Mouse (Mus musculus): ENCODE results near the gene Porcn.

Porcn gene

DNA sequence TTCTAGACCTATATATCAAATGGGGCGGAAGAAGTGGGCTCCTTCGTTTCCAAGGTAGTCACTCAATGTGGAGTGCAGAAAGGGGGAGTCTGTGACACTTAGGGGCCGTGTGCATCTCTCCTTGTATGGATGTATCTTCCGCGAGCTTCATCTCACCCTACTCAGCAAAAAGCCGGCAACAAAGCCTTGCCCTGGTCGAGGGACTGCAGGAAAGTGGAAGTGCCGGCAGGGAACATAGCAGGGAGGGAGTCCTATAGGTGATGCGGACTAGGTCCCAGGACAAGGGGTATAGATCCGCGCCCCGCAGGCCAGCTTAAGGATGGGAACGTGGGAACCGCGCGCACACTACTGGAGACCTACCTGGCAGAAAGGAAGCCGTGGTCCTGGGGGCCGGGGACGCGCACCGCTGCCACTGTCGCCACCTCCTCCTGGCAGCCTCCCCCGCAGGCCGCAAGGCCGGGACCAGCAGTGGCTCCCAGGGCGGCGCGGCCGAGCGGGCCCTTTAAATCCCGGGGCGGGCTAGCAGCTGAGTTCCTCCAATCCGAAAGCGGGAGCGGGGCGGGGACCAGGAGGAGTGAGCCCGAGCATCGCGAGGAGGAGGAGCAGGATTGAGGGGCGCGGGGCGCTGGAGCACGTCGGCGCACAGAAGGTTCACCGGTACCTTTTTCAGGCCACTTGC is at the start of gene Porcn:
Gene Porcn (minus strand): TSS at position 511 of the 679 bp plus-strand sequence.
- peak; percentile 88 for DNase-seq

DNA sequence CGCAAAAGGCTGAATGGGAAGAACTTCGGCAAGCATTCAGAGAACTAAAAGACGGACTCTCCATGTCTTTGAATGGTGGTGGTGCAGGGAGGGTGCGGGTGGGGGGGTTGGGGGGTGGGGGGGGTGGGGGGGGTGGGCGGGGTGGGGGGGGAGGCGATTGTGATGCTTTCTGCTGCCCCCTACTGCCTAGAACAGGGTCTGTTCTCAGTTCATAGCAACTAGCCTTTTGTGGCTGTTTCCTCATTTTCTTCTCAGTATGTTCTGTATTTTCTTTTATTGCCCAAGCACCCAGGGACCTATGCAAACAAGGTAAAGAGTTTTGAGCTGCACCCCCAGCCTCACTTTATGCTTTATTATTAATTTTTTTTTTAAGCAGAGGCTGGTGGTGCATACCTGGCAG is 49.5 kb upstream of the Porcn start:
- DNase-seq, result no peak

DNA sequence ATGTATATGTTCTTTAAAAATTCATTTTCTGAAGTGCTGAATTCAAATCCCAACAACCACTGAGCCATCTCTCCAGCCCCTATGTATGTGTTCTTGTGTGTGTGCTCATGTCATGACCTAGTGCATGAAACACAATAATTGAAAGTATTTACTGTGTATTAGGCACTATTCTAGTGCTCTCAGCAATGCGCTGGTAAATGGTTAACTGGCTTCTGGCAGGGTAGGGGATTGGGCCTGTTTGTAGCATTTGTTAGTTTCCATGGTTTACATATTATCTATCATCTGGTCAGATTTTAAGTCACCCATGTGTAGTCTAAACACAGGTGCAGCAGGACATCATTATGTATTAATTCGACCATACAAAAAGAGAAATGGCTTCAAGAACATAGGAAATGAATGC is 47.4 kb upstream of the Porcn start:
- DNase-seq, result no peak

DNA sequence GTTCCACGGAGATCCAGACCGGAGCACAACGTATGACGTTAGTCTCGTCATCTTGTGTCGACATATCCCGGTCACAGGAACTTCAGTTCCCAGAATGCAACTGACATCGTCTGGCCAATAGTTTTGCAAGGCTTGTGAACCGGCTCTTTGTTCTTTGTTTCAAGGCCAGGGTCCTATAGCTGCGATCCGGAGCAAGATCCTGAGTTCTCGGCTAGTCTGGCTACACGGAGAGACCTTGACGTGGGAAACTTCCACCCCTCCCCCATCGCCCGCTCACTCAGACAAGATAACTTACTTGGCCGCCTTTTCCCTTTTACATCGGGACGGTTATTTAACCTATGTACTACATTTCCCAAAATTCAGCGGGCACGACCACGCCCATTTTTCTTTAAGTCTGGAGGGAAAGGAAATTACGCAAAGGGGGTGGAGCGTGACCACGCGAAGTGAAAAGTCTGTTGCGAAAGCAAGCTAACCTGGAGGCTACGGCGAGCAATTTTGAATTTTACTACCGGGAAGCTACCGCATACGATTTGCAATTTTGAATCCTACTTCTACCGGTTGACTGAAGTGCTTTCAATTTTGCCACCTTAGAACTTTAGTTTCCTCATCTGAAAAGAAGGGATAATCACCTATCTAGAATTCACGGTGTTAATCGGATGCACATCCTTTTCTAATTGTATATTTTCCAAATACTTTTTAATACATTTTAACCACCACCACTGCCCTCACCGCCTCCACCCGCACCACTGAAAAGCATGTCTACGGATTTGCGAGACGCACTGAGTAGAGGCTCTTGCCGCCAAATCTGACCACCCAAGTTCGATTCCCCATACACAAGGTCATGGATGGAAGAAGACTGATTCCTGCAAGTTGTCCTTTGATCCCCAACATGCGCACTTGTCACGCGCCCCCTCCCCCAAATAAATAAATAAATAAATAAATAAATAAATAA is 46.3 kb upstream of the Porcn start, which contains the start of gene Ftsj1:
Gene Ftsj1 (minus strand): TSS at position 73 of the 952 bp plus-strand sequence.
- DNase-seq, result peak; percentile 85

DNA sequence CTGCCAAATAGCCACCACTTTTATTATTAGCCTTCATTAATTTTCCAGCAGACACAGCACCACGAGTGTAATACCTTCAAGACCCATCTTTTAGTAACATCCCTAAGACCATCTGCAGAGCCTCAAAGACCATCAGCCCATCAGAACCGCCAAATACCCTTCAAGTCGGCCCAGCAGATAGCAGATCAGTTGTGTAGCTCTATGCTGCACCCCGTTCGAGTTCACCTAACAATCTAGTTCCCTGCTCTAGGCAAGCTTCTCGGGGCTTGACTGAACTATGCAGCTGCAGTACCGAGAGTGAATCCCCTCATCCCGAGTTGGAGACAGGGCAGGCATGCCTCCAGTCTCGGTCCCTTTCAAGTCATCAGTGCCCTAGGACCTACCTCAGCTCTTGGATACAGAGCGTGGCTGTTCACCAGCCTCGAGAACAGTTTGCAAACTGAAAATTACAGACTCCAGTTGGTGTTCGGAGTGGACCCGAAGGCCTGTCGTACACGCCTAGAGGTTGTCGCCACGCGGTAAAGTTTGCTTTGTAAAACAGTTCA is 45.5 kb upstream of the Porcn start:
- DNase-seq, result no peak

DNA sequence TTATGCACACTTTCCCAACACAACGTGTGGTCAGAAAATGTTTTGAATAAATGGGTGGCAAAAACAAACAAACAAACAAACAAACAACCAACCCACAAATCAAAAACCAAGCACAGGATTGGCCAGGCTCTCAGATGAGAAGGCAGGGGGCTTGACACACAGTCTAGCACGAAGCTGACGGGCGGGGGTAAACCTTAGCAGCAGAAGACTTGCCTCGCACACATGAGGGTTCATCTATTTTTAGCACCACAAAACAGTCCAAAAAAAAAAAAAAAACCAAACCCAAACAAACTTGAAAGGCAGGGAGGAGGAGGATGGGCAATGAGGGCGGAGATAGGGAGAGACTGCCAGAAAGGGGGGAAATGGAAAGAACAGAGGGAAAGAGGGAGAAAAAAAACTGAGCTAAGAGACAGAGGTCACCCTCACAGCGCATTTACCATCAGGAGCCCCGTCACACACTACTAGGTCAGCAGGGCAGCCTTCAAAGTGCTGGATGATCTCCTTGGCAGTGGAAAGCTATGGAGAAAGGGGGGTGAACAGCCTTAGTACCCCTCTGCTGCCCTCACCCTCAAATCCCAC is 42.3 kb upstream of the Porcn start:
- DNase-seq, result no peak

DNA sequence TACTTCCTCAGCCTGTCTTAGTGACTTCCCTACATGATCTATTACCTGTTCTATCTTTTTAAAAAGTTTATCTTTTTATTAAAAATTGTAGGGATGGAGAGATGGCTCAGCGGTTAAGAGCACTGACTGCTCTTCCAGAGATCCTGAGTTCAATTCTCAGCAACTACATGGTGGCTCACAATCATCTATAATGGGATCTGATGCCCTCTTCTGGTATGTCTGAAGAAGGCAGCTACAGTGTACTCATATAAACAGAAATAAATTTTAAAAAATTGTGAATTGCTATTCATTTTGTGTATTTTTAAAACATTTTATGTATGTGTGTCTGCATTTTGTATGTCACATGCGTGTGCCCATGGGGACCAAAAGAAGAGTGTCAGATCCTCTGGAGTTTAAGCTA is 41.4 kb upstream of the Porcn start:
- DNase-seq, result no peak

DNA sequence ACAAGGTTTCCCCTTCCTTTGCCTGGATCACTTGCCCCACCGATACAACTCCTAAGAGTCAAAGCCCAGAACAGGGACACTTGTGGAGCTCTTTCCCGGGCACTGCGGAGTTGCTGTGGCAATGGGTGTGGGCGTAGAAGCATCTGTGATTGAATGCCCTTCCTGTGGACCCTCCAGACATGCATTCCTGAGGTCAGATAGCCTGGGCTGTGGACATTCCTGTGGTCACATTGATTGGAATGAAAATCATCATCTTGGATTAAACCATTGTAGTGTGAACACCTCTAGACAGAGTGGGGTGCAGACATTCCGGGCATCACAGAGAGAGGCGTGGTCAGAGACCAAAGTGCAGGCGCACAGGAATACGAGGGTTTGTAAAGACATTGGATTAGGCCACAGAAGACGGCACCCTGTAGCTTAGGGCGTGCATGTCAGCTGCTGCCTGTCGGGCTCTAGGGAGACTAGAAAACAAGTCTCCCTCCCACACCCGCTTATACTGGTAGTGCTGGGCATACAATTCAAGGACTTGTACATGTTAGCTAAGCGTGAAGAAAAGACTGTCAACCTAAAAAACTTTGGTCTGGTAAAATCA is 32.6 kb upstream of the Porcn start:
- DNase-seq, result no peak

DNA sequence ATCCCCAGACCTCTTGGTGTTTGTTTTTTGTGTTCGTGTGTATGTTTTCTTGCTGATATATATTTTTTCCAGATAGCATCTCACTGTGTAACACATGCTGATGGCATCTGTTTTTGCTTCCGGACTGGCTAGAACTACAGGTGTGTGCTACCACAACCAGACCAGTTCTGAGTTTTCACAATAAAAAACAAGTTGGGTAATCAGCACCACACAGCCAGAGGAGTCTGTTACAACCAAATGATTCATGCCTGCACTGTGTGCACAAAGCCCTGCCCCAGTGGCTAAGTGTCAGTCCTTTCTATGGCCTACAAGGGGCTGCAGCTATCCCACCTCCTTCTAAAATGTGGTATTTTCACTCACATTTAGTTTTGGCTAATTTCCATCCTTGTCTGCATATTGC is 30.4 kb upstream of the Porcn start:
- DNase-seq, result no peak

DNA sequence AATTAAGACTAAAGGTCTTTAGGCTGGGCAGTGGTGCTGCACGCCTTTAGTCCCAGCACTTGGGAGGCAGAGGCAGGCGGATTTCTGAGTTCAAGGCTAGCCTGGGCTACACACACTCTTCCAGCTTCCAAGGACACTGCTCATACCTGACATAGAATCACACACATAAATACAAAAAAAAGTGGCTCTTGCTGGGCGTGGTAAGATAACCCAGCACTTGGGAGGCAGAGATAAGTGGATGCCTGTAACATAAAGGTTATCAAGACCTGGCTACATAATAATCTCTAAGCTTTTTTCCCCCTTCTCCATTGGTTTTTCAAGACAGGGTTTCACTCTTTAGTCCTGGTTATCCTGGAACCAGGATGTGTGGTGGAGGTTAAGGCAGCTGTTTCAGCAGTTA is 27.3 kb upstream of the Porcn start:
- DNase-seq, result no peak

DNA sequence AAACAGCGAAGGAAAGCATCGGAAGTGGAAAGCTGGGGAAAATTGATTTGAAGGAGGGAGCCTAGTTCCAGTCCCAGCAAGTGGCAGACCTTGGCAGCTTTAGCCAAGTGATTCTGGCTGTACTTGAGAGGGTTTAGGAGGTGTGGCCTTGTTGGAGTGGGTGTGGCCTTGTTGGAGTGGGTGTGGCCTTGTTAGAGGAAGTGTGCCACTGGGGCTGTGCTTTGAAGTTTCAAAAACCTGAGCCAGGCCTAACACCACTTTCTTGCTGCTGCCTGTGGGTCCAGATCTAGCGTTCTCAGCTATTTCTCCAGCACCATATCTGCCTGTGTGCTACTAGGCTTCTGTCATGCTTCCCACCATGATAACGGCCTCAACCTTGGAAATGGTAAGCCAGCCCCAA is 23.9 kb upstream of the Porcn start:
- no peak for DNase-seq

DNA sequence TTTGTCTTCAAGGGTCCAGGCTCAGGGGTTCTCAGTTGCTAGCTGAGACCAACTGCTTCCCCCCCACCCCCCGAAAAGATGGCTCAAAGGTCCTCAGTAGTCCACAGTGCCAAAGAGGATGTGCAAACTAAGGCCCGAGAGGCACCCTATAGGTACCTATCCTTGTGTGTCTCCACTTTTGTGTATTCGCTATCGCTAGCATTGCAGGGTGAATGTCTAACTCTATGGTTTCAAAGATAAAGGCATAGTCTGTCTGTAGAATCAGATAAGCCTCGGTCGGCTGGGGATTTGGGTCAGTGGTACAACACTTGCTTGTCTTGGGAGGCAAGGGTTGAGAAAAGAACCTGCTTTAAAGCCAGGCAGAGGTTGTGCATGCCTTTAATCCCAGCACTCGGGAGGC is 17.1 kb upstream of the Porcn start:
- DNase-seq, result no peak

DNA sequence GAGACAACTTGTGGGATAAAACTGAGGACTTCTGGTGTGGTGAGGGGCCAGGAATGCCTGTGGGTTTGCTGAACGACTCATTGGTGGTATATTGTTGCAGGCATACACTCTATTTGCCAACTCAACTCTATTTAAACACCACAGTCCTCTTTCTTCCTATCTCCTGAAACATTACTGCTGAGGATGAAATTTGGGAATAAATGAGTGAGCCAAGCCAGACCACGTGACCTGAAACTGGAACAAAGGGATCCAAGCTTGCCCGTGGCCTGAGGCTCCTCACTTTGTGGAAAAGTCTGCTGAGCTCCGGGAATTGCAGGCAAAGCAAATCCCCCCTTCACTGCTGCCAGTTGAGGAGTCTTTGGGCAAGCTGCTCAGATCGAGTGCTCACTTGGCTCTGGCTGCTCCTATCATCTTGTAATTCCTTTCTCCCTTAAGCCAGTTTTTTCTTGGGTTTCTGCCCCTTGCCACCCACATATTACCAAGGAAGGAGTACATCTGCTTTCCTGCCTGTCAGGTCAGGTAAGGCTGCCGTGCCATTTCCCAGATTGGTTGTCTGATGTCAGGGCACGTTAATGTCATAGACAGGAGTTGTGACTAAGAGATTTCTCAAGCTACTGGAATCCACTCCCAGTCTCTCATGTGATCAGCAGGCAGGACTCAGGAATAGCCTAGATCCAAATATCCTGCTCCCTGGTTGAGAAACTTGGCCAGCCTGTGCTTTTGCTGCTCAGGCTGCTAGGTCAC is 16.5 kb upstream of the Porcn start:
- peak; percentile 19 for DNase-seq

DNA sequence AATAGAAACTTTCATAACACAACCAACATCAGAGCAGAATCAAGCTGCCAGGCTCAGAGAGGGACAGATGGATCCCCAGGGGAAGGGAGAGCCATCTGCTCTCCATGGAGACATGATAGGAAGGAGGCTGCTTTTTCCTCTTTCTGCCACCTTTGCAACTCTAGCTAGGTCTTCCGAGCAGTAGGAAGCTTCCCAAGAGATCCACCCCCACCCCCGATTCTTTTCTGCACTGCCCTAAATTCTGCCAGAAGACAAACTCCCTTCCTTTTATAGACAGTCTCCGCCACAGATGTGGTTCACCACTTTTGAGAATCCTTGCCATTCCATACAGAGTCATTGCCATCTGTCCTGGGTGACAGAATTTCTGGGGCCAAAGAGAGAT is 16.0 kb upstream of the Porcn start:
- peak; percentile 67 for DNase-seq

DNA sequence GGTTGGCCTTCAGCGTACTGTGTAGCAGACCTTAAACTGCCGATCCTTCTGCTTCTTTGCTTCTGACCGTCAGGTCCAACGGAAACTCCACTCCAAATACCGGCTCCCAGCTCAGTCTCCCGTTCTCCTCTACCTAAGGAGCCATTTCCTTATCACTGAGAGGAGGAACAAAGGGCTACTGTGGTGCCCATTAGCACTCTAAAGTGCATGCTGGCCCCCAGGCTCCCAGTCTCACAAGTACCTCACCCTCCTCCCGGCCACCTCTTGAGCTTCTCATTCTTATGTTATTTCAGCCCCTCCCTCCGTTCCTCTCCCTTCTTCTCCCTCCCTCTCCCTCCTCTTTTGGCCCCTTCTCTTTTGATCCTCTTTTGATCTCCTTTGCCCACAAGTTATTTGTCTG is 13.3 kb upstream of the Porcn start:
- DNase-seq, result no peak

DNA sequence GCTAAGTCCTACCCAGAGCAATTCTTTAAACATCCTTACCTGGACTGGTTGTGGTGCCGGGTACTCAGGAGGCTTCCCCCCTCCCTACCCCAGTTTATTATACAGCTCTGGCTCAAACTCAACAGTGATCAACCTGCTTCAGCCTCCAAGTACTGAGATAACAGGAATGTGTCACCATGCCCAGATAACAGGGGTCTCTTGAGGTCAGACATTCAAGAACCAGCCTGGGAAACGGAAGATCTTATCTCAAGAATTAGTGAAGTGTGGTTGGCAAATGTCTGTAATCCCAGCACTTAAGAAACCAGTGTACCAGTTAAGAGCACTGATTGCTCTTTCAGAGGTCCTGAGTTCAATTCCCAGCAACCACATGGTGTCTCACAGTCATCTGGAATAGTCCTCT is 11.8 kb upstream of the Porcn start:
- no peak for DNase-seq

DNA sequence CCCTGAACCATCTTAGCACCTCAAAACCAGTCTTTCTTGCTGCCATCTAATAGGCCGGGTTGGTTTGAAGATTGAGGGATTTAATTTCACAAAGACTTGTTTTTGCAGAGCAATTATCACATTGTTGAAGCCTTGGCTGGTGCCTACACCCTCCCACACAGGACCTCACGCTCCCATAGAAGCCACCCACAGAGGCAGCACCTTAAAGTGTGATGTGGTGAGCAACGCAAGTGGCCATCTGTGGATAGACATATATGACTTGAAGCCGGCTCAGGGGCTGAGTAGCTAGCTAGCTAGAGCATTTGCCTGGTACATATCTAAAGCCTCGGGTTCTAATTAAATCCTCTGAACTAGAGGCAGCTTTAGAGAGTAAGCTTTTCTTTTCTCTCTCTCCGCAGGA is 11.1 kb upstream of the Porcn start:
- peak; percentile 62 for DNase-seq

DNA sequence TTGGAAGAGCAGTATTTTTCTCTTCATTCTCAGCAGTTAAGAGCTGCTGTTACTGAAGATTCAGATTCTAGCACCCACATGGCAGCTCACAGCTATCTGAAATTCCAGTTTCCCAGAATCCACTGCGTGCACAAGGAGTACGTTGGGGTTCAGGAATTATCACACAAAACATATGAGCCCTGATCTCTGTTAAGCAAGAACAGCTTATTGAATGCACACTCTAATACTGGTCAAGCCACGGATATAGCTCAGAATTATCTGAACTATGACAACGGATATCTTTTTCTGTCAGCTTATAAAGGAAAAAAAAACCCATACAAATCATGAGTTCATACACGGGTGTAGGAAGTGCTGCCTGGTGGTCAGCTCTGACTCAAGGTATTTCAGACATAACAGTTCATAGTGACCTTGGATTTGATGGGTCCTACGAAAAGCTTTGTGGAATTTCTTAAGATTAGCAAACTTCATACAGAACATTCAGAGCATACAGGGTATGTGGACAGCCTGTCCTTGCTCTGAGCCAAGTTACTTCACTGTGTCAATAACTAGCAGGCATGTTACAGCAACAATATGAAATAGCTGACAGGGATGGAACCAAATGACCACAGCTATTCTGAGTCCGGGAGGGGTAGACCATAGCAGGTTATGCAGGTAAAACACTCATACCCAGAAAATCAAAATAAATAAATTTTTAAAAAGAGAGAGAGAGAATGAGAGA is 5.3 kb upstream of the Porcn start:
- DNase-seq, result no peak

DNA sequence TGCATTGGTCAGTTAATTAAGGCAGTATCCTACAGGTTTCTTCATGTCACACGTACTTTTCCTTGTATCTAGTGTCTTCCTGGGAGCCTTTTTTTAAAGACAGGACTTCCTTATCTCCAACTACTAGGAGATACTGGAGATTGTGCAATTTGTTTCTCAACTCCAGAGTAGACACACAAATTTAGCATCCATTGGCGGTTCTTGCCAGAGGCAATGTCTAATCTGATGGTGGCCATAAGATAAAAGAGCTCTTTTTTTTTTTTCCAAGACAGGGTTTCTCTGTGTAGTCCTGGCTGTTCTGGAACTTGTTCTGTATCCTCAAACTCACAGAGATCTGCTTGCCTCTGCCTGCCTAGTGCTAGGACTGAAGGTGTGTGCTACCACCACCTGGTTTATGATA is 3.4 kb upstream of the Porcn start:
- no peak for DNase-seq

DNA sequence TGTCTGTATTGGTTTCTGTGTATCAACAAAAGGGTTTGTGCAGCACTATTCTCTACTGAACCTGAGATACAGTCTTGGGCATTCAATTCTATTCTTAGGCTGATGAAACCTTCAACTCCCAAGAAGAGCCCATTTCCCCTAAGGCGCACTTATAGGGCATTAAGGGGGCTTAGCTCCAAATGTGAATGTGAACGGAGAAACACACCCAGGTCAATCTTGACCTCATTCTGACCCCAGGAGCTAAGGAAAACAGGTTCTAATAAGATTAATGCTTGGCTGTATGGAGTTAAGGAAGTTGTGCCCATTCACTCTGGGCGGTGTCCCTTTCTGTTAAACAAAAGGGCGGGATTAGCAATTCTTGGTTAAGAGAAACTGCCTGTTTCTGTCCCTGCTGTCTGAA is 899 bp upstream of the Porcn start:
- DNase-seq, result no peak

DNA sequence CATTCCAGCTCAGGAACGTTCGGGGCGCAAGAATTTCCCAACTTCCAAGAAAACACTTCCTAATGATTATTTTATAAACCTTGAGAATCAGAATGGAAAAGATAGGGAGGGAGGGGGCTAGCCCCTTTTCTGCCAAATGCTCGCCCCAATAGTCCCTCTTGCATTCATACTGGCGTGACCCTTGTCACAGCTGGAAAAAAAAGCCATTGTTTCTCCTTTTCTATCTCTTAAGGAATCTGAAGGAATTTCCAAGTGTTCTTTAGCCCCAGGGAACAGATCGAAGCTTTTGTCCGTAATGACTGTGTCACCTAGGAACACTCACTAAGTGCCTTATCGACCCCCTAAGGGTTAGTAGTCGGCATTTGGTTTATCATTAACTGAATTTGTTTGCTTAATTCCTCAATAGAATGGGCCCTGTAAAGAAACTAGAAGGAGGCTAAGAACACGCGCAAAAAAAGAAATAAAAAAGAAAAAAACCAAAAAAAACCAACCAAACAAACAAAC is 421 bp upstream of the Porcn start:
- DNase-seq, result no peak

DNA sequence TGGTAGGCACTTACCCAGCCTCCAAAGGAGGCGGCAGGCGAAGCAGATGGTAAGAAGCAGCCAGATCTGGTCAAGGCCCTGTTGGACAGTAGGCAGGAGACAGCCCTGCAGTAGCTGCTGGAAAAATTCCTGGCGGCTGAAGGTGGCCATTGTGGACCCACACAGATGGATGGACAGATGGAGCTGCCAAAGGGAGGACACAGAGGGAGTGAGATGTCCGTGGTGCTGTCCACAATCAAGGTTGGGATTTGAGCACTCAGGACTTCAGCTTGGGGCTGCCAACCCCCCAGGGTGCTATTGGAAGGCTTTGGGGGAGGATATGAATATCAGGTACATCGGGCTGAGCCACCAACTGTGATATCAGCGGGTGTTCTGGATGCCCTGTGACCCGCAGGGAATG is 774 bp downstream of the Porcn start:
- peak; percentile 13 for DNase-seq
